Mouse (Mus musculus) cerebellum, adult 2 months (tissue): ENCODE measurements around the gene Catsperz.

ENCODE experiments used
- CTCF ChIP-seq: fragments of 200-500 bp; IDR thresholded peaks from 2 replicates; pipeline ENCODE4 v1.5.1; 2011; ENCODE audit warnings: low read depth, mild to moderate bottlenecking, control low read depth, low read length, moderate library complexity, borderline replicate concordance; ENCODE audit not compliant: insufficient read depth
- POLR2A ChIP-seq: fragments of 200-500 bp; IDR thresholded peaks from 2 replicates; pipeline ENCODE4 v1.6.1; 2011; ENCODE audit warnings: low read length, control low read depth, borderline replicate concordance; ENCODE audit not compliant: insufficient read depth

DNA sequence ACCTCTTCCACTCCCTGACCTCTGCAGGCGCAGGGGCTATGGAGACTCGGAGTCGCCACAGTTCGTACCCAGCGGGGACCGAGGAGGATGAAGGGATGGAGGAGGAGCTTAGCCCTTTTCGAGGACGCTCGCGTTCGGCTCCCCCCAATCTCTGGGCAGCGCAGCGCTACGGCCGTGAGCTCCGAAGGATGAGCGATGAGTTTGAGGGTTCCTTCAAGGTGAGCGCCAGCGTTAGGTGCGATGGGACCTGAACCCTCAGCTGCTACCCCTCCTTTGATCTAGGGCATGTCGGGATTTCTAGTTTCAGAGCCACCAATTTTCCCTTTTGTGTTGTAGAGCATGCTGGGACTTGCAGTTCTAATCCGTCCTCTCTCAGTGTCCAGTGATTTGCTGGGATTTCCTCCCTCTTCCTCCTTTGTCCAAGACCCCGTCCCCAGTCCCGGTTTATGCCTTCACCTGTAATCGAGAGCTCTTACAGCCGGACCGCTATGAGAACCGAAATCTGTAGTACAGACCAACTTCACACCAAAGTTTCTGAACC, 25.5 kb upstream of the Catsperz start:
- no peak for TF ChIP-seq CTCF
- peak; percentile 81; the same call in 1 of the 2 replicates for TF ChIP-seq POLR2A
